ENCODE assay signal across 16 mouse cellular contexts in the genomic region with DNA sequence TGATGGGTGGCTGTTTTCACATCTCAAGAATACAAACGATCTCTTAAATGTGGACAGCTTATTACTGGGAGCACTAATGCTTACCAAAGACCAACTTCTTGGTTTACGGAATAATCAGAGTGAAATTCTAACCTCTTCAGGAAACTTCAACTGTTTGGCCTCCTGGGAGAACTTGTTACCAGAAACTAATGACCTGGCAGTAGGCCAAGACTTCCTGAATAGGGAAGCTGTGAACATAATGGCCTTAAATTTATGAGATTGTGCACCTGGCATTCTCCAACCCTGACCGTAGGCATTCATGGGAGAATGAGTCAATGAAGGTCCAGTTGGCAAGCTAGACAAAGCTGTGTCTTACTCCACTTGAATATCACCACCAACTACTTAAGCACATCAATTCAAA.
DNase-seq lines count a peak whose midpoint lies in the region.
"Had no signal": no experiment of that assay in that cellular context is flagged by ENCODE, and none has a peak within 500 bp of the region (broad histone marks: within the 10 kb centered on the region; RNA-seq: fewer than 3 reads in every experiment).

No protein-coding gene starts in this region.

- DNase-seq in embryo, embryonic 11.5 days (ENCODE audit: low read depth, low spot score), result peak; percentile 22
- no peak for DNase-seq in embryo, embryonic 10.5 days (ENCODE audit: low spot score)
- DNase-seq in kidney, postnatal 10 days, result peak; percentile 8
- DNase-seq in kidney, adult 8-10 months, result no peak
- DNase-seq in ovary, postnatal 14 days (ENCODE audit: low spot score), result peak; percentile 3
- no peak for DNase-seq in ovary, postnatal 36 days (ENCODE audit: low spot score)
- DNase-seq in cerebellum, adult 9-11 months, result no peak
- DNase-seq in thymus, postnatal 10 days (ENCODE audit: low spot score in 2 of 2), result no peak
- DNase-seq: adrenal gland, postnatal 36 days; cerebellum, adult 18-20 months; gastrocnemius, postnatal 25 days; heart, adult 2 months; lung, adult 18-20 months; lung, postnatal 36 days; right cerebral cortex, postnatal 25 days; thymus, adult 18-20 months had no signal

Comparison
In these comparisons a context has a peak if more than half of its experiments do, and no peak if none do; other contexts are left out.
1. DNase-seq: peak in embryo, embryonic 11.5 days (single experiment), kidney, postnatal 10 days (single experiment) and ovary, postnatal 14 days (single experiment); none in embryo, embryonic 10.5 days (single experiment), kidney, adult 8-10 months (0 of 2), ovary, postnatal 36 days (single experiment), cerebellum, adult 9-11 months (single experiment) and thymus, postnatal 10 days (0 of 2).